ENCODE assay signal across 12 mouse cellular contexts in genomic region chr1:152407021-152407946, GRCm38 (mm10). TPM values are rescaled to one million over a fixed set of nuclear protein-coding genes. Genes with fewer than 3 reads are reported as not detected.
A peak's percentile ranks its signal among the peaks of the same experiment; 100 is the strongest.
DNase-seq lines count a peak whose midpoint lies in the region; ATAC-seq and TF ChIP-seq lines count a peak whose summit lies in the region.
"Had no signal": no experiment of that assay in that cellular context is flagged by ENCODE, and none has a peak within 500 bp of the region (broad histone marks: within the 10 kb centered on the region; RNA-seq: fewer than 3 reads in every experiment).

No protein-coding gene starts in this region.

- H3K9me3 ChIP-seq in heart, embryonic 11.5 days (replicated peaks; ENCODE audit: control insufficient read depth, low read length): no peaks in the 10 kb centered on the region; the same call in 1 of the 2 replicates
- H3K9me3 ChIP-seq in forebrain, embryonic 12.5 days: peaks cover 2% of the 10 kb centered on the region

- TF ChIP-seq POLR2A in thymus, adult 2 months (IDR thresholded peaks at IDR 0.05; ENCODE audit: control insufficient read depth, extremely low read depth, insufficient read depth, low read length, poor library complexity): no peak

- no peaks in the 10 kb centered on the region for H3K36me3 ChIP-seq in heart, embryonic 11.5 days (ENCODE audit: control insufficient read depth, insufficient read depth, low read length)
- H3K36me3 ChIP-seq in forebrain, embryonic 12.5 days (replicated peaks): no peaks in the 10 kb centered on the region
- H3K36me3 ChIP-seq in thymus, adult 2 months (ENCODE audit: control insufficient read depth, insufficient read depth, low read length): no peaks in the 10 kb centered on the region

- peaks cover 7% of the 10 kb centered on the region; the same call in 1 of the 2 replicates for H3K4me1 ChIP-seq in heart, embryonic 11.5 days (ENCODE audit: control insufficient read depth, insufficient read depth, low read length)
- H3K4me1 ChIP-seq in forebrain, embryonic 12.5 days: peaks cover 4% of the 10 kb centered on the region; the same call in 1 of the 2 replicates
- H3K4me1 ChIP-seq in thymus, adult 2 months (replicated peaks; ENCODE audit: control insufficient read depth, insufficient read depth, low read length): no peaks in the 10 kb centered on the region

- H3K27ac ChIP-seq in heart, embryonic 11.5 days (ENCODE audit: low read depth, low read length): no peak overlapping the region
- no peak overlapping the region for H3K27ac ChIP-seq in forebrain, embryonic 12.5 days
- H3K27ac ChIP-seq in thymus, adult 2 months (ENCODE audit: control insufficient read depth, insufficient read depth, low read length): no peak overlapping the region
- H3K27ac ChIP-seq: macrophage had no signal

- H3K4me3 ChIP-seq in heart, embryonic 11.5 days (ENCODE audit: low read depth, low read length): no peak overlapping the region
- H3K4me3 ChIP-seq in forebrain, embryonic 12.5 days (replicated peaks): no peak overlapping the region
- no peak overlapping the region for H3K4me3 ChIP-seq in thymus, adult 2 months (ENCODE audit: control insufficient read depth, insufficient read depth, low read length)

- 0 out of 2 replicates have a peak overlapping the region, but pooled peaks have one; percentile 1 for H3K9ac ChIP-seq in heart, embryonic 11.5 days (ENCODE audit: low read depth, low read length)
- H3K9ac ChIP-seq in forebrain, embryonic 12.5 days: no peak overlapping the region

- TF ChIP-seq CTCF in thymus, adult 2 months (IDR thresholded peaks at IDR 0.05; ENCODE audit: borderline replicate concordance, control insufficient read depth, extremely low read depth, insufficient read depth, low read length, poor library complexity): no peak

- H3K27me3 ChIP-seq in heart, embryonic 11.5 days (ENCODE audit: control insufficient read depth, insufficient read depth, low read length): no peaks in the 10 kb centered on the region
- no peaks in the 10 kb centered on the region for H3K27me3 ChIP-seq in forebrain, embryonic 12.5 days
- H3K27me3 ChIP-seq in thymus, adult 2 months (ENCODE audit: control insufficient read depth, insufficient read depth, low read length): no peaks in the 10 kb centered on the region

- peak overlapping the region; percentile 54 for H3K4me2 ChIP-seq in heart, embryonic 11.5 days
- H3K4me2 ChIP-seq in forebrain, embryonic 12.5 days: peak overlapping the region; percentile 35

- no peak for DNase-seq in heart, postnatal 4 days
- DNase-seq in Muller cell, postnatal 12 days (ENCODE audit: inconsistent ontology term): peak; percentile 90
- DNase-seq in mesoderm, embryonic 11.5 days (ENCODE audit: low read depth, low spot score): peak; percentile 65
- no peak for DNase-seq in adipocyte (ENCODE audit: low spot score)
- DNase-seq in thymus, adult 2 months: no peak
- no peak for DNase-seq in right cerebral cortex, postnatal 36 days (ENCODE audit: low spot score in 2 of 2)
- DNase-seq: adrenal gland, adult 2 months; kidney, adult 9 months had no signal

- ATAC-seq in heart, embryonic 11.5 days (replicated peaks; ENCODE audit: insufficient number of reproducible peaks, low FRiP score, low TSS enrichment): no peak
- ATAC-seq in forebrain, embryonic 12.5 days (ENCODE audit: low FRiP score): no peak

- WGBS in heart, embryonic 11.5 days (ENCODE audit: insufficient replicate concordance): 36% methylated on average over 22 of the region's 22 CpGs
- 48% methylated on average over 22 of the region's 22 CpGs for WGBS in forebrain, embryonic 12.5 days
- 63% methylated on average over 22 of the region's 22 CpGs for WGBS in thymus, adult 2 months

RNA-seq across cellular contexts. Expression of gene Colgalt2, which starts 7.7 kb away (rescaled TPM):
- polyA plus RNA-seq in heart, embryonic 11.5 days (2014; fragmentation: Nextera tagmentation; extraction: Ambion mirVana): 3.5 and 4.5 TPM in 2 replicates
- 1 to 10 TPM; 2.3 to 3.2 TPM for total RNA-seq in heart, postnatal 4 days (2021)
- polyA plus RNA-seq in forebrain, embryonic 12.5 days (2016; fragmentation: Nextera tagmentation; extraction: Ambion mirVana): 1.5 and 2.1 TPM in 2 replicates
- 1.0 and 1.1 TPM in 2 replicates for polyA plus RNA-seq in thymus, adult 2 months (2012; rRNA removed)
- total RNA-seq: common myeloid progenitor, adult 5-6 weeks had no signal
- polyA plus RNA-seq: macrophage had no signal

RNA-seq across cellular contexts. Expression of gene Tsen15, which starts 20.8 kb away (rescaled TPM):
- 68.3 and 74.5 TPM in 2 replicates for polyA plus RNA-seq in heart, embryonic 11.5 days (2014; fragmentation: Nextera tagmentation; extraction: Ambion mirVana)
- total RNA-seq in heart, postnatal 4 days (2021): 10 to 100 TPM; 24.0 to 24.2 TPM
- 52.0 and 57.4 TPM in 2 replicates for polyA plus RNA-seq in forebrain, embryonic 12.5 days (2016; fragmentation: Nextera tagmentation; extraction: Ambion mirVana)
- polyA plus RNA-seq in thymus, adult 2 months (2012; rRNA removed): 13.5 and 15.7 TPM in 2 replicates

Comparison
In these comparisons a context has a peak if more than half of its experiments do, and no peak if none do; other contexts are left out.
1. DNase-seq: peak in Muller cell, postnatal 12 days (single experiment) and mesoderm, embryonic 11.5 days (single experiment); none in heart, postnatal 4 days (single experiment), adipocyte (single experiment), thymus, adult 2 months (single experiment) and right cerebral cortex, postnatal 36 days (0 of 2).